Mouse (Mus musculus): Measurements from ENCODE around the gene Neo1.

- TF ChIP-seq POLR2A (IDR thresholded peaks at IDR 0.05; ENCODE audit: borderline replicate concordance, low read depth, low read length), result no peak
- TF ChIP-seq CTCF (IDR thresholded peaks at IDR 0.05; ENCODE audit: low read depth, low read length), result no peak
These were observed 161.9 kb downstream of the Neo1 start for GRCm38 (mm10) chr9:58874354-58874753.

All from bone marrow macrophage, adult 2 months (primary cell).